Mouse (Mus musculus) frontal cortex, postnatal 36 days (tissue): Measurements from ENCODE around the gene Pcdh9.

ENCODE experiments used
- DNase-seq, 2 experiments: peaks; one replicate each; pipeline ENCODE4 v3.0.0; 2022; ENCODE audit warnings: low spot score in 2 of 2

The Pcdh9 gene

GRCm38 (mm10) chr14:93890519-93891370, at the start of gene Pcdh9:
Pcdh9 (minus strand) TSS chr14:93890679.
- peak; percentile 98 to 99 for DNase-seq

GRCm38 (mm10) chr14:93906928-93907327, 16.4 kb upstream of the Pcdh9 start:
- no peak for DNase-seq

GRCm38 (mm10) chr14:93898533-93898932, 8.1 kb upstream of the Pcdh9 start:
- DNase-seq = no peak

- DNase-seq = peak in 1 of 2 experiments; percentile 54
Measured at GRCm38 (mm10) chr14:93895131-93895530, 4.7 kb upstream of the Pcdh9 start.

- DNase-seq = no peak
Measured at GRCm38 (mm10) chr14:93891371-93891746, 880 bp upstream of the Pcdh9 start.

- DNase-seq = peak in 1 of 2 experiments; percentile 36
Measured at GRCm38 (mm10) chr14:93889839-93890518, 500 bp downstream of the Pcdh9 start.

GRCm38 (mm10) chr14:93889231-93889630, 1.2 kb downstream of the Pcdh9 start:
- peak; percentile 36 to 47 for DNase-seq

GRCm38 (mm10) chr14:93888346-93888745, 2.1 kb downstream of the Pcdh9 start:
- peak; percentile 25 to 30 for DNase-seq

- peak in 1 of 2 experiments; percentile 18 for DNase-seq
Measured at GRCm38 (mm10) chr14:93887066-93887465, 3.4 kb downstream of the Pcdh9 start.

- no peak for DNase-seq
Measured at GRCm38 (mm10) chr14:93885551-93886084, 4.9 kb downstream of the Pcdh9 start.

- peak; percentile 81 to 83 for DNase-seq
Measured at GRCm38 (mm10) chr14:93884467-93884866, 6.0 kb downstream of the Pcdh9 start.

GRCm38 (mm10) chr14:93880071-93880470, 10.4 kb downstream of the Pcdh9 start:
- DNase-seq = no peak

- no peak for DNase-seq
Measured at GRCm38 (mm10) chr14:93875968-93876367, 14.5 kb downstream of the Pcdh9 start.

GRCm38 (mm10) chr14:93868211-93868610, 22.3 kb downstream of the Pcdh9 start:
- DNase-seq = no peak

GRCm38 (mm10) chr14:93858069-93858468, 32.4 kb downstream of the Pcdh9 start:
- no peak for DNase-seq

GRCm38 (mm10) chr14:93846091-93846677, 44.3 kb downstream of the Pcdh9 start:
- DNase-seq = no peak

GRCm38 (mm10) chr14:93842686-93843288, 47.7 kb downstream of the Pcdh9 start:
- no peak for DNase-seq

- peak in 1 of 2 experiments; percentile 45 for DNase-seq
Measured at GRCm38 (mm10) chr14:93832511-93832910, 58.0 kb downstream of the Pcdh9 start.

GRCm38 (mm10) chr14:93827159-93827558, 63.3 kb downstream of the Pcdh9 start:
- no peak for DNase-seq

- DNase-seq = no peak
Measured at GRCm38 (mm10) chr14:93826042-93826462, 64.4 kb downstream of the Pcdh9 start.

GRCm38 (mm10) chr14:93818845-93819244, 71.6 kb downstream of the Pcdh9 start:
- peak in 1 of 2 experiments; percentile 44 for DNase-seq

GRCm38 (mm10) chr14:93817591-93817990, 72.9 kb downstream of the Pcdh9 start:
- DNase-seq = no peak
